Mouse (Mus musculus) intestine, embryonic 14.5 days (tissue): ENCODE measurements around the gene Spats2. TPM values are rescaled to one million over a fixed set of nuclear protein-coding genes. Genes with fewer than 3 reads are reported as not detected.

Experiments
- ATAC-seq: fragments of 200-750 bp; cut with Nextera tagmentation; replicated peaks from 2 replicates; pipeline ENCODE4 v1.8.0; 2017; ENCODE audit warnings: low read depth, moderate number of reproducible peaks, moderate TSS enrichment, moderate library complexity; ENCODE audit not compliant: low FRiP score, low TSS enrichment
- DNase-seq: peaks from one replicate; pipeline ENCODE4 v3.0.0-alpha.2; 2018; ENCODE audit warnings: low spot score
- H3K27ac ChIP-seq: fragments of 300-500 bp; sonication (generic); 2 replicates; pipeline ENCODE4 v1.5.1; 2014; ENCODE audit warnings: low read depth, mild to moderate bottlenecking, control low read depth
- H3K27me3 ChIP-seq: fragments of 300-500 bp; sonication (generic); replicated peaks from 2 replicates; pipeline ENCODE4 v1.6.1; 2014; ENCODE audit warnings: low read length, control low read depth; ENCODE audit not compliant: control insufficient read depth, insufficient read depth
- H3K36me3 ChIP-seq: fragments of 300-500 bp; sonication (generic); 2 replicates; pipeline ENCODE4 v1.6.1; 2014; ENCODE audit warnings: low read length, control low read depth; ENCODE audit not compliant: control insufficient read depth, insufficient read depth
- H3K4me1 ChIP-seq: fragments of 300-500 bp; sonication (generic); replicated peaks from 2 replicates; pipeline ENCODE4 v1.6.1; 2014; ENCODE audit warnings: low read length, control low read depth, mixed read lengths; ENCODE audit not compliant: control insufficient read depth, insufficient read depth
- H3K4me2 ChIP-seq: fragments of 300-500 bp; sonication (generic); 2 replicates; pipeline ENCODE4 v1.6.1; 2014; ENCODE audit warnings: low read length
- H3K4me3 ChIP-seq: fragments of 300-500 bp; sonication (generic); 2 replicates; pipeline ENCODE4 v1.5.1; 2014; ENCODE audit warnings: low read depth, low read length, control low read depth, mixed read lengths
- H3K9ac ChIP-seq: fragments of 300-500 bp; sonication (generic); 2 replicates; pipeline ENCODE4 v1.6.1; 2014; ENCODE audit warnings: mild to moderate bottlenecking, low read length
- H3K9me3 ChIP-seq: fragments of 300-500 bp; sonication (generic); 2 replicates; pipeline ENCODE4 v1.6.1; 2016; ENCODE audit warnings: low read length, control low read depth; ENCODE audit not compliant: control insufficient read depth
- WGBS: fragments of 180-500 bp; shearing (Covaris S2); extraction: QIAGEN DNeasy Blood & Tissue Kit; methylation state at CpG from one replicate; pipeline ENCODE4 v1.1.7; 2014; 5-methylcytosine and 5-hydroxymethylcytosine counted together
- polyA plus RNA-seq: library from polyadenylated mRNA; unstranded; fragments of >200 nt; fragmentation: Nextera tagmentation; extraction: Ambion mirVana; gene quantifications from 2 replicates; pipeline ENCODE4 v1.2.1, GENCODE M21; 2014

Spats2 gene
- polyA plus RNA-seq, 1 experiment from 2014 or later: 38.4 TPM

GRCm38 (mm10) chr15:99084618-99085017 is 41.1 kb upstream of the Spats2 start:
- WGBS: 15% methylated on average over 19 of the region's 19 CpGs
- no peak for DNase-seq
- ATAC-seq: peak; percentile 13; the same call in 1 of the 2 replicates
- Histone ChIP-seq H3K4me2 (peak overlapping the region; percentile 38), H3K36me3 (peaks cover 33% of the 10 kb centered on the region), H3K9ac (0 out of 2 replicates have a peak overlapping the region, but pooled peaks have one; percentile 25), H3K27ac (no peak overlapping the region), H3K9me3 (no peaks in the 10 kb centered on the region), H3K4me3 (no peak overlapping the region), H3K27me3 (peaks cover 66% of the 10 kb centered on the region), H3K4me1 (peaks cover 18% of the 10 kb centered on the region)

- Histone ChIP-seq H3K4me2 (no peak overlapping the region), H3K9ac (no peak overlapping the region), H3K27ac (no peak overlapping the region), H3K27me3 (peaks cover 80% of the 10 kb centered on the region), H3K4me1 (peaks cover 18% of the 10 kb centered on the region), H3K9me3 (no peaks in the 10 kb centered on the region), H3K36me3 (peaks cover 22% of the 10 kb centered on the region), H3K4me3 (no peak overlapping the region)
- DNase-seq: no peak
- ATAC-seq: no peak
- 73% methylated on average over 4 of the region's 4 CpGs for WGBS
Measured at GRCm38 (mm10) chr15:99085997-99086396, 39.7 kb upstream of the Spats2 start.

GRCm38 (mm10) chr15:99087253-99088075 is 38.3 kb upstream of the Spats2 start, which contains the start of gene C1ql4:
Gene C1ql4 (minus strand): TSS chr15:99087817.
- no peak within 1 kb of the TSS for H3K27ac ChIP-seq
- peak within 1 kb of the TSS; percentile 18 for H3K4me3 ChIP-seq
- H3K9me3 ChIP-seq: no peaks in the 10 kb centered on the region
- WGBS: 10% methylated on average over 60 of the region's 60 CpGs
- DNase-seq (peak; percentile 74), ATAC-seq (no peak)
- H3K36me3 ChIP-seq: peaks cover 10% of the 10 kb centered on the region
- H3K4me1 ChIP-seq: peaks cover 18% of the 10 kb centered on the region
- peak within 1 kb of the TSS; percentile 43 for H3K4me2 ChIP-seq
- no peak within 1 kb of the TSS for H3K9ac ChIP-seq
- H3K27me3 ChIP-seq: peaks cover 94% of the 10 kb centered on the region

- no peak overlapping the region for H3K9ac ChIP-seq
Measured at GRCm38 (mm10) chr15:99088292-99088691, 37.4 kb upstream of the Spats2 start.

GRCm38 (mm10) chr15:99089069-99089468 is 36.6 kb upstream of the Spats2 start:
- WGBS: 12% methylated on average over 14 of the region's 14 CpGs
- peaks cover 13% of the 10 kb centered on the region; the same call in 1 of the 2 replicates for H3K4me1 ChIP-seq
- no peak overlapping the region for H3K4me3 ChIP-seq
- H3K9me3 ChIP-seq: no peaks in the 10 kb centered on the region
- no peak for DNase-seq
- 0 out of 2 replicates have a peak overlapping the region, but pooled peaks have one; percentile 5 for H3K4me2 ChIP-seq
- H3K27me3 ChIP-seq: peaks cover 100% of the 10 kb centered on the region
- H3K9ac ChIP-seq: no peak overlapping the region
- no peaks in the 10 kb centered on the region for H3K36me3 ChIP-seq
- no peak overlapping the region for H3K27ac ChIP-seq
- no peak for ATAC-seq

More at GRCm38 (mm10) chr15:99088292-99088691, 37.4 kb upstream of the Spats2 start:
- peak overlapping the region; percentile 18 for H3K4me3 ChIP-seq
- ATAC-seq (peak; percentile 24; the same call in 1 of the 2 replicates), DNase-seq (peak; percentile 95)
- 1% methylated on average over 23 of the region's 27 CpGs for WGBS
- peaks cover 99% of the 10 kb centered on the region for H3K27me3 ChIP-seq
- H3K4me2 ChIP-seq: peak overlapping the region; percentile 43
- no peaks in the 10 kb centered on the region for H3K9me3 ChIP-seq
- no peak overlapping the region for H3K27ac ChIP-seq
- H3K4me1 ChIP-seq: peaks cover 18% of the 10 kb centered on the region
- H3K36me3 ChIP-seq: 0 out of 2 replicates have a peak, but pooled peaks cover 3% of the 10 kb centered on the region

DNA sequence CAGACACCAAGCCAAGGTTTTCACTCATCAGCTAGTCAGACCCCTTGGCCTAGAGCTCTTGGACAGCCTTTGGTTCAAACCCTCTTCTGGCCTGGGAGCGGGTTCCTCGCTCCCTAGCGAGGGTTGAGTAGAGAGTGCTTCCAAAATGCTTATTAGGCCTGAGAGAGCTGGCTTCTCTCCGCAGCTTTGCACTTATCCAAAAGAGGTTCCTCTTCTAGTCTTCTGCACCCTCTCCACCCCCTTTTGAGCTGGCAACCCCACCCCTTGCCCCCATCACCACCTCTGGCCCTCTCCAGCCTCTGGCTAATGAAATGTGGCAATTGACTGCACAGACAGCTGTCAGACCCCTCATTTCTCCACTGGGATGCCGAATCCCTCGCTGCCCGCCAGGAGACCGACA is 32.8 kb upstream of the Spats2 start, which contains the start of gene Dnajc22:
Gene Dnajc22 (plus strand): TSS at position 301 of the 400 bp plus-strand sequence.
- WGBS: 37% methylated on average over 8 of the region's 8 CpGs
- no peak within 1 kb of the TSS for H3K27ac ChIP-seq
- no peak for DNase-seq

GRCm38 (mm10) chr15:99093291-99094258 is 32.1 kb upstream of the Spats2 start:
- DNase-seq: peak; percentile 78
- H3K27me3 ChIP-seq: peaks cover 97% of the 10 kb centered on the region
- H3K27ac ChIP-seq: no peak overlapping the region
- H3K36me3 ChIP-seq: no peaks in the 10 kb centered on the region
- peak overlapping the region; percentile 41 for H3K4me3 ChIP-seq
- H3K9me3 ChIP-seq: no peaks in the 10 kb centered on the region
- ATAC-seq: peak; percentile 53
- under 1% methylated on average over 56 of the region's 56 CpGs for WGBS
- H3K9ac ChIP-seq: peak overlapping the region; percentile 27; the same call in 1 of the 2 replicates
- peaks cover 25% of the 10 kb centered on the region for H3K4me1 ChIP-seq
- peak overlapping the region; percentile 90 for H3K4me2 ChIP-seq

More for the DNA sequence above, 32.8 kb upstream of the Spats2 start, which contains the start of gene Dnajc22:
- H3K9me3 ChIP-seq: no peaks in the 10 kb centered on the region
- no peak for ATAC-seq
- H3K36me3 ChIP-seq: no peaks in the 10 kb centered on the region
- peak within 1 kb of the TSS; percentile 90 for H3K4me2 ChIP-seq
- peaks cover 32% of the 10 kb centered on the region for H3K4me1 ChIP-seq
- peak within 1 kb of the TSS; percentile 41 for H3K4me3 ChIP-seq
- peak within 1 kb of the TSS; percentile 27; the same call in 1 of the 2 replicates for H3K9ac ChIP-seq
- H3K27me3 ChIP-seq: peaks cover 97% of the 10 kb centered on the region
